Mouse (Mus musculus): ENCODE measurements around the gene S100a14. TPM values are rescaled to one million over a fixed set of nuclear protein-coding genes. Genes with fewer than 3 reads are reported as not detected.

S100a14 gene
- total RNA-seq, 2 experiments from 2014 or later, result 0.58 TPM; not detected in 1

- no peak for DNase-seq (ENCODE audit: low spot score in 2 of 2)
These were observed 10.9 kb upstream of the S100a14 start for GRCm38 (mm10) chr3:90515789-90516188.

DNA sequence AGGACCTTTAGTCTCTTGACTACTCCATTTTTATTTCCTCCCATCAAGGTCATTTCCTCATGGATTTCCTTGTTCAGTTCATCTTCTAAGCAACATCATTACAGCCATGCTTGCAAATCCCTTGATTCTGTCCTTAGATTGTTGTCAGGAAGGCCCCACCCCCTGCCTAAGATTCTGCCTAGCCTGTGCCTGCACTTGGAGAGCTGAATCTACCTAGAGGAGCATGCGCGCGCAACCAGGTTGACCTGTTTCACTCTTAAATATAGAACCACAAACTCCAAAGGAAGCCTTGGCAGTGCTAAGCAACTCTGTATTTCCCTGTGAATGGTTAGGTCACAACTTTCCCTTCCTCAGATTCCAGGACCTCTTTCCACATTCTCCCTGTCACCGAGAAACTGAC lies 8.9 kb upstream of the S100a14 start:
- DNase-seq (ENCODE audit: low spot score in 2 of 2), result no peak

DNA sequence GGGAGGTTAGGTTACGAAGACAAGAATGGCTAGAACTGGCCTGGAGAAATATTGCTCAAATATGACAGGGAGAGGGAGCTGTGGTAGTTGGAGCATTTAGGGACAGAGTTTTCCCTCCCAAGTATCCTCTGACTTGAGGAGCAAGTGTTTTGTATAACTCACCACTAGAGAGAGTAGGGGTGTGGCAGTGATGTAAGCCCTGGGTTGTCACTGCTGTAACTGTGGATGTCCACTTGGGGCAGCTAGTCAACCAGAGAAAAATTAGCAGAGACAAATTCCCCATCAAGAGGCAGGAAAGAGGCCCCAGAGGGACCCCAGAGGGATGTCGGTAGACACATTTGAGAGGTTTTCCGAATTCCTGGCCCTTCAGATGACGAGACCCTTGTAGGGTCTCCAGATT lies 1.2 kb upstream of the S100a14 start:
- DNase-seq (ENCODE audit: low spot score in 2 of 2), result no peak

GRCm38 (mm10) chr3:90526076-90526475 lies 580 bp upstream of the S100a14 start:
- DNase-seq (ENCODE audit: low spot score in 2 of 2), result no peak

- no peak for DNase-seq (ENCODE audit: low spot score in 2 of 2)
These were observed 726 bp downstream of the S100a14 start for GRCm38 (mm10) chr3:90527291-90527873.

DNA sequence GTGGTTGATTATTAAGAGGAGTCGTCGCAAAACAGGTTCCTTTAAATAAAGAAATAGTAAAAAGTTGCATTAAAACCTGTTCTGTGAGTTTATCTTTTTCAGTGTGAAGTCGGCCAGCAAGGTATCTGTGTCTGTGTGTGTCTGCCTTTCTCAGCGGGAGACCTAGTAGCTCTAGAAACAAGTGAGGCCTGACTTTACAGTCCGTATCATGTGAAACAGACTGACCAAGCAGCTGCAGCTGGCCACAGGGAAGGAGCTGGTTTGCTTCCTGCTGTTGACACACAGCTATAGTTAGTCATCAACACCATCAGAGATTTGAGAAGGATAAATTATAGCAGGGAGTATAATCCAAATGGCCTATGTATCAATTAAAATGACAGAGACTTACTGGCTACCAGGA lies 5.1 kb downstream of the S100a14 start:
- DNase-seq (ENCODE audit: low spot score in 2 of 2), result no peak

DNA sequence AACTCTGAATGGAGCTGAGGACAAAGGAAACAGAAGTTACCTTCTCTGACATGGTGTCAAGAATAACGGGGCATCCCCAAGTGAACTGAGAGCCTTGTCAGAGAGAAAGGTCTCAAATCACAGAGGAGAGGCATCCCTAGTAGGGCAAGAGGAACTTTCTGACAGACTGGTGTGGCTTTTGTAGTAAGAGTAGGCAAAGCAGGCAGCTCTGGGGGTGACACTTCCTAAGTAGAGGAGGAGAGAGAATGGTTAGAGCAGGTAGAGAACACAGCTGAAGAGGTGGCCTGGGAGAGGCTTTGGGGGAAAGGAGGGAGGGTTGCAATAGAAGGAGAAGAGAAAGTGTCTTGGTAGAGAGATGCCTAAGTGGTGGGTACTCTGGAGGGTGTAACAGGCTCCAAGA lies 8.8 kb downstream of the S100a14 start:
- no peak for DNase-seq (ENCODE audit: low spot score in 2 of 2)

GRCm38 (mm10) chr3:90537141-90537904 lies 10.7 kb downstream of the S100a14 start, which contains the start of gene S100a16:
Gene S100a16 (plus strand): TSS chr3:90537254.
- DNase-seq (ENCODE audit: low spot score in 2 of 2), result peak; percentile 51 to 55

- no peak for DNase-seq (ENCODE audit: low spot score in 2 of 2)
These were observed 11.2 kb downstream of the S100a14 start for GRCm38 (mm10) chr3:90537905-90538296.

- no peak for DNase-seq (ENCODE audit: low spot score in 2 of 2)
These were observed 14.2 kb downstream of the S100a14 start for GRCm38 (mm10) chr3:90540904-90541303.

- no peak for DNase-seq (ENCODE audit: low spot score in 2 of 2)
These were observed 23.2 kb downstream of the S100a14 start for GRCm38 (mm10) chr3:90549676-90550420.

DNA sequence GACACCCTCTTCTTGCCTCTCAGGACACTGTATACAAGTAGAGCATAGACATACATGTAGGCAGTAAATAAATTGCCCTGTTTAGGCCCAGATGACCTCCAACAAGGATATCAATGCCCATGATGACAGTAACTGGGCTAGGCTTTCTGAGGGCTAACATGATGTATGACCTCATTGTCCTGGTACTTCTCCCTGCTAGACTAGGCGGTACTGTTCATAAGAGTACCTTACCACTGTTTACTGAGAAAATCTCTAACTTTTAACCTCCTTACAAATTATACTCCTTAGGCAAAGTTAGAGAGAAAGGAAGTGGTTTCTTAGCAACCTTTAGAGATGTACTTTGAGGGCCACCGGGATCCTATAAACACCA lies 23.8 kb downstream of the S100a14 start:
- DNase-seq (ENCODE audit: low spot score in 2 of 2), result no peak

DNA sequence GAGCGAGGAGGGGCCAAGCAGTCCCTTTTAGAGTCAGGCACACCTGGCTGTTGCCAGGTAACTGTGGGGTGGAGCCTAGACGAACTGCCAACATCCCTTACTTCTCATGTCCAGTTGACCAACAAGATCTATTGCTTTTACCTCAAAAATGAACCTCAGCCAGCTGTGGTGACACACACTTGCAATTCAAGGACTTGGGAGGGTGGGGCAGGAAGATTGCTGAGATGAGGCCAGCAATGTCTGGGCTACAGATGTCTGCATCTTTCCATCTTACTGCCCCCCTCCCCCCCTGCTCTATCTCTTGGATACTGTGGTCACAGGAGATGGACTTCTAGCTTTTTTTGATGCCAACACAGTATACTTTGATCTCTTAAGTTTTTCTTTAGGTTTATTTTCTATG lies 25.6 kb downstream of the S100a14 start:
- DNase-seq (ENCODE audit: low spot score in 2 of 2), result no peak

DNA sequence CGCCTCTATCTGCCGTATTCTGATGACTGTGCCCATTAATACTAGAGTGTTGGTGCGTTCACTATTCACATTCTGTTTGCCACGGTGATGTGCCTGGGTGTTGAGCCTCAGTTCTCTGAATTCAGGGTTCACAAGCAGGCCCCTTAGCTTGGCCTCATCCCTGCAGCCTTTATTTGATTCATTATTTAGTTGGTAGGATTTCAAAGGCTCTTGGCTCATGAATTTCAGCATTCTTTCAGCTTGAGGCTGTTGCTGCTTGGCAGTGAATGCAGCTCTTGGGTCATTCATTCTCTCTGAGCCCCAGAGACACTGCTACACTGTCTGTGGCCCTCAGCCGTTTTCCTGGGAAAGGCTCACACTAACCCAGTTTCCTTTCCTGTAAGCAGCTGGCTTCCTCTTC lies 29.3 kb downstream of the S100a14 start:
- no peak for DNase-seq (ENCODE audit: low spot score in 2 of 2)

DNA sequence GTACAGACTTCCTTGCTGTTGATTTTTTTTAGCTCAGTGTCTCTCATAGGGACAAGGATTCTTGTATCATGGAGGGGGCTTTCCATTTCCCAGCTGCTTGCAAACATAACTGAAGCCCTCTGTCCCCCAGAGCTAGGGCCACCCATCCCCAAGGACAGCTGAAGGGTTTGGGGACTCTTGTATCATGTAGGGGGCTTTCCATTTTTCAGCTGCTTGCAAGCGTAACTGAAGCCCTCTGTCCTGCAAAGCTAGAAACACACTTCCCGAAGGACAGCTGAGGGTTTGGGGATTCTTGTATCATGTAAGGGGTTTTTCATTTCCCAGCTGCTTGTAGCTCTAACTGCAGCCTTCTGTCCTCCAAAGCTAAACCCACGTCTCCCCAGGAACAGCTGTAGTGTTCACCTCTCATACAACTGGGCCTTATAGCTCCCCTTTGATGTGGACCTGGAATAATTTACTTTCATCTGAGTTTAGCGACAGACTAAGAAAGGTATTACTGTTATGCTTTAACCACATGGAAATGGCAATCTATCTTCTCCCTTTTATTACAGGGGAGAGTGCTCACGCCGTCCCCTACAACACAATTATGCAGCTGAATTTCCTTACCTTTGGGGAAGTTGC lies 33.5 kb downstream of the S100a14 start, which contains the start of gene S100a3:
Gene S100a3, plus strand, starts transcription at position 571 of the 621 bp plus-strand sequence.
- DNase-seq (ENCODE audit: low spot score in 2 of 2), result no peak

- DNase-seq (ENCODE audit: low spot score in 2 of 2), result no peak
These were observed 48.0 kb downstream of the S100a14 start for GRCm38 (mm10) chr3:90574691-90575090.

GRCm38 (mm10) chr3:90575320-90575719 lies 48.7 kb downstream of the S100a14 start:
- no peak for DNase-seq (ENCODE audit: low spot score in 2 of 2)

DNA sequence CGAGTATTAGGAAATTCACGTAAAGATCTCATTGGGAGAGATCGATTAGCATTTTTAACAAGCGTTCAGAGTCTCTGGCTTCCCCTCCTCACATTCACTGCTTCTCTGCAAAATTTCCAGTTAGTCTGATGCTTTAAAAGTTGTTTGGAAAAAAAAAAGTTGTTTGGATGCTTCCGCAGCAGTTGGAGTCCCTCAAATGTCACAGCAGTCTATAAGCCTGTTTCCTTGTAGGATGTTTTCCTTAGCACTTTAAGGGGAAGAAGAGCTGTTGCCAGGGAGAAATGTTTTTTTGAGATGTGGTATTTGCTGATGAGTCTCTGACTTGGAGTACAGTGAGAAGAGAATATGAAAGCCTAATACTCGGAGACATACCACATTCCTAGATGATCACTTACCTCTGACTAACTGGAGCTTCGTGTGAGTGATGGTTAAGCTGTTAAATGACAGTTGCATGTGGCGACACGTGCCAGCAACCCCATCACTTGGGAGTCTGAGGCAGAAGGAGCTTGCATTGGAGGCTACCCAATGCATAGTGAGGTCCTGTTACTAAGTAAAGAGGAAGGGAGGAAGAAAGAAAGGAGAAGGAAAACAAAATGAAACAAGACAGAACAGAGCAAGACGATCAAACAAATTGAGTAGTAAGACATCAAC lies 49.8 kb downstream of the S100a14 start:
- DNase-seq (ENCODE audit: low spot score in 2 of 2), result no peak

Measured in adrenal gland, adult 18-20 months (tissue).